Mouse (Mus musculus) lung, postnatal 25 days (tissue): ENCODE data around the gene Tmem160.

Source experiments
- DNase-seq: peaks from one replicate; pipeline ENCODE4 v3.0.0; 2022; ENCODE audit warnings: low spot score

Gene Tmem160

DNA sequence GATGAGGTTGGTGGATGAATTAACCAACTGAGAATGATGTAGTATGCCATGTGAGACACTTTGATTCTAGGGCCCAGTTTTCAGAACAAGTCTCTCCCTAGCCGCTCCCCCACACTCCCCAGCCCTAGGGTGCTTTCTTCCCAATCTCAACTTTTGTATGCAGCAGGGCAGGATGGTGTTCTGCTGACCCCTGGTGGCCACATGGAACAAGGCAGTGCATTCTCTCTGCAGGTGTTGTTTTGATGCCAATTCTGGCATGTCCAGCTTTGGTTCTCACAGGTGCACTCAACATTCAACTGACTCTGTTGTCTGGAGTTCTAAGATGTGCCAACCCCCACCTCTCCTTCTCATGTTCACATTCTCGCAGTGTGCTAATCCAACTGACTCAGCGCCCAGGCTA is 39.2 kb downstream of the Tmem160 start:
- DNase-seq = peak; percentile 65

DNA sequence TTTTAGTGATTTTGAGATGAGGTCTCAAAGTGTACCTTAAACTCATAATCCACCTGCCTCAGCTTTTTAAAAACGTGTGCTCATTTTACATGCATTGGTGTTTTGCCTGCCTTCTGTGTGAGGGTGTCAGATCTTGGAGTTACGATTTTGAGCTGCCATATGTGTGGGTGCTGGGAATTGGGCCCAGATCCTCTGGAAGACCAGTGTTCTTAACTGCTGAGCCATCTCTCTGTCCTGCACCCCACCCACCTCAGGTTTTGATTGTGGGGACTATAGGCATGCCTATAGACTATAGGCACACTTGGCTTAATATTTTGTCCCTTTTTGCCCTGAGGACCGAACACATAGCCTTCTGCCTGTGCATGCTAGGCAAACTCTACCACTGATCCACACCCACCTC is 39.6 kb downstream of the Tmem160 start:
- no peak for DNase-seq

DNA sequence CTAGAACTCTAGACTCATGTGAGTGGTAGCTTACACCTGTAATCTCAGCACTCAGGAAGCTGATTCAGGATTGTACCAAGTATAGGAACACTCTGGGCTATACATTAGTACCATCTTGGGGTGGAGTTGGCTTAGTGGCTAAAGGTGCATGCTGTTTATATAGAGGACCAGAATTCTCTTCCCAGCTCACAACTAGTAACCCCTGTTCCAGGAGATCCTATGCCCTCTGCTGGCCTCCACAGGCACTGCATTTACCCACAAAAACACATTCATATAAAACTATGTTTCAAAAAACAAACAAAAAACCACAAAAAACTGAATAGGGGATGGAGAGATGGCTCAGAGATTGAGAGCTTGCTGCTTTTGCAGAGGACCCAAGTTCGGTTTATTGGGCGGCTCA is 40.8 kb downstream of the Tmem160 start:
- peak; percentile 37 for DNase-seq

GRCm38 (mm10) chr7:16496260-16496659 is 43.7 kb downstream of the Tmem160 start:
- no peak for DNase-seq

DNA sequence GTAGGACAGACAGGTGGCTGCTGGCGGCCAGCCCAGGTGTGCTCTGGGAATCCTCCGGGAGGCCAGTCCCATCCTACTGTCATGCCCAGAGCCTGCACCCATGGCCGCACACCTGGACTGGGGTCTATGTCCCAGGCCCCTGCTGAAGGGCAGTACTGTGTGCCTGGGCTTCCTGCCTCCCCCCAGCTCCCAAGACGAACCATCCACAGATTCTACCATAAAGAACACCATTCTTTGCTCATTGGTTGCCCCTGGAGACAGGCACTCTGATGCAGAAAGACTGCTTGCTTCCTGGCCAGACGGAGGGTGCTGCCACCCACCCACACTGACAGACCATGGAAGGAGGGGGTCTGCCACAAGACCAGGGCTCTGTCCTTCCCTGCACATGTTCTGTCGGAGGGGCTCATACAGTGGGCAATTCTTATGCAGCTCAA is 47.1 kb downstream of the Tmem160 start:
- no peak for DNase-seq

GRCm38 (mm10) chr7:16501571-16501970 is 49.0 kb downstream of the Tmem160 start:
- no peak for DNase-seq

GRCm38 (mm10) chr7:16504573-16505225 is 52.1 kb downstream of the Tmem160 start:
- DNase-seq = no peak
